Mouse (Mus musculus): ENCODE data around the gene Olfml2b. TPM values are rescaled to one million over a fixed set of nuclear protein-coding genes. Genes with fewer than 3 reads are reported as not detected.
A peak's percentile ranks its signal among the peaks of the same experiment; 100 is the strongest.

Olfml2b gene
- polyA plus RNA-seq, 1 experiment, result 15.0 TPM

DNA sequence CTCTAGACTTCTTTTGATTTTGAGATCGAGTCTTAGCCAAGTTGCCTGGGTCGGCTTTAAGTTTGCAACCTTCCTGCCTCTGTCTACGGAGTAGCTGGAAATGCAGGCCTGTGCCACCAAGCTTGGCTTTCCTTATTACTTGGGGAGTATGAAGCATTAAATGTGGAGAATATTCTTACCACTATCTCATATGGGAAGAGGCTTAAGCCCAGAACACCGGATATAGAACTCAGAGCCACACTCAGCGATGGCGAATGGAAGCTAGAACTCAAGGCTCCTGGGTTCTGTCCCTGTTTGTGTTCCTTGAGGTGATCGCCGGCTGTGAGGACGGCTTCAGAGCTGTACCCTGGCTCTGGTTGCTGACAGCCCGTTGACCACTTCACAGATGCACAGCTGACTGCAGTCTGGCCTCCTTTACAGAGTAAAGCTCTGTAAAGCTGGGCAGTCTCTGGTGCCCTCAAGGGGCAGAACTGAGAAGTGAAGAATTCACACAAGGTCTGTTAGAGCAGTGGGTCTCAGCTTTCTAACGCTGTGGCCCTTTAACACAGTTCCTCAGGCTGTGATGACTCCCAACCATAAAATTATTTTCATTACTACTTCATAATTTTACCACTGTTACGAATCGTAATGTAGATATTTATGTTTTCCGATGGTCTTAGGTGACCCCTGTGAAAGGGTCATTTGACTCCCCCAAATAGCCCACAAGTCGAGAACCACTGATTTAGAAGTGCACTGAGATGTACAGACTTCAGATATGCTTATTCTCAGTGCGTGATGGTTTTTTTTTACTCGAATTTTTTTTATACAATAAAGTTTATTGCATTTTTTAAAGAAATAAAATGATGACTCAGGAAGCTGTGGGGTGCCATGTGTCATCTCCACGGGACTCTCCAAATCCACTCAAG is 31.1 kb upstream of the Olfml2b start:
- TF ChIP-seq USF1 (IDR thresholded peaks at IDR 0.05; ENCODE audit: low read depth) (no peak), FOSL1 (IDR thresholded peaks at IDR 0.05; ENCODE audit: insufficient read depth, low read length, poor library complexity, severe bottlenecking) (no peak), CEBPB (IDR thresholded peaks at IDR 0.05; ENCODE audit: low read depth) (no peak), CTCF (IDR thresholded peaks at IDR 0.05; ENCODE audit: control insufficient read depth, insufficient read depth, insufficient read length) (peak; percentile 38), MYOG (IDR thresholded peaks at IDR 0.05; ENCODE audit: control insufficient read depth, extremely low read depth, insufficient read length) (no peak), MYOD1 (IDR thresholded peaks at IDR 0.05; ENCODE audit: control insufficient read depth, insufficient read length, low read depth) (no peak)

GRCm38 (mm10) chr1:170619686-170620374 is 24.5 kb upstream of the Olfml2b start:
- no peaks in the 10 kb centered on the region for H3K79me2 ChIP-seq (ENCODE audit: control insufficient read depth, insufficient read depth)
- no peaks in the 10 kb centered on the region for H3K79me3 ChIP-seq (ENCODE audit: low read depth)
- no peaks in the 10 kb centered on the region for H3K36me3 ChIP-seq (ENCODE audit: control insufficient read depth, insufficient read depth)
- TF ChIP-seq CEBPB (IDR thresholded peaks at IDR 0.05; ENCODE audit: low read depth) (no peak), USF1 (IDR thresholded peaks at IDR 0.05; ENCODE audit: low read depth) (no peak), MYOD1 (IDR thresholded peaks at IDR 0.05; ENCODE audit: control insufficient read depth, insufficient read length, low read depth) (no peak), MAX (IDR thresholded peaks at IDR 0.05) (no peak), MYOG (IDR thresholded peaks at IDR 0.05; ENCODE audit: control insufficient read depth, extremely low read depth, insufficient read length) (no peak)
- H3ac ChIP-seq (ENCODE audit: control insufficient read depth, insufficient read length, low read depth), result no peak overlapping the region
- H3K4me3 ChIP-seq (ENCODE audit: insufficient read depth, poor library complexity, severe bottlenecking), result no peak overlapping the region
- H3K27me3 ChIP-seq (ENCODE audit: control insufficient read depth, insufficient read depth, insufficient read length), result peaks cover 5% of the 10 kb centered on the region

More for the DNA sequence above, 31.1 kb upstream of the Olfml2b start:
- H3K27me3 ChIP-seq (ENCODE audit: control insufficient read depth, insufficient read depth, insufficient read length), result peaks cover 8% of the 10 kb centered on the region
- H3K79me2 ChIP-seq (ENCODE audit: control insufficient read depth, insufficient read depth), result no peaks in the 10 kb centered on the region
- H3K4me3 ChIP-seq (ENCODE audit: insufficient read depth, poor library complexity, severe bottlenecking), result no peak overlapping the region
- no peak overlapping the region for H3ac ChIP-seq (ENCODE audit: control insufficient read depth, insufficient read length, low read depth)
- no peaks in the 10 kb centered on the region for H3K79me3 ChIP-seq (ENCODE audit: low read depth)
- H3K36me3 ChIP-seq (ENCODE audit: control insufficient read depth, insufficient read depth), result no peaks in the 10 kb centered on the region

GRCm38 (mm10) chr1:170622934-170623333 is 21.4 kb upstream of the Olfml2b start:
- no peak overlapping the region for H3K4me3 ChIP-seq (ENCODE audit: insufficient read depth, poor library complexity, severe bottlenecking)
- TF ChIP-seq MYOD1 (IDR thresholded peaks at IDR 0.05; ENCODE audit: control insufficient read depth, insufficient read length, low read depth), result no peak
- no peak for TF ChIP-seq MYOG (IDR thresholded peaks at IDR 0.05; ENCODE audit: control insufficient read depth, extremely low read depth, insufficient read length)
- no peak for TF ChIP-seq MAX (IDR thresholded peaks at IDR 0.05)
- no peak for TF ChIP-seq CEBPB (IDR thresholded peaks at IDR 0.05; ENCODE audit: low read depth)
- H3ac ChIP-seq (ENCODE audit: control insufficient read depth, insufficient read length, low read depth), result no peak overlapping the region
- H3K36me3 ChIP-seq (ENCODE audit: control insufficient read depth, insufficient read depth), result no peaks in the 10 kb centered on the region
- H3K27me3 ChIP-seq (ENCODE audit: control insufficient read depth, insufficient read depth, insufficient read length), result no peaks in the 10 kb centered on the region
- H3K79me3 ChIP-seq (ENCODE audit: low read depth), result no peaks in the 10 kb centered on the region
- H3K79me2 ChIP-seq (ENCODE audit: control insufficient read depth, insufficient read depth), result no peaks in the 10 kb centered on the region

DNA sequence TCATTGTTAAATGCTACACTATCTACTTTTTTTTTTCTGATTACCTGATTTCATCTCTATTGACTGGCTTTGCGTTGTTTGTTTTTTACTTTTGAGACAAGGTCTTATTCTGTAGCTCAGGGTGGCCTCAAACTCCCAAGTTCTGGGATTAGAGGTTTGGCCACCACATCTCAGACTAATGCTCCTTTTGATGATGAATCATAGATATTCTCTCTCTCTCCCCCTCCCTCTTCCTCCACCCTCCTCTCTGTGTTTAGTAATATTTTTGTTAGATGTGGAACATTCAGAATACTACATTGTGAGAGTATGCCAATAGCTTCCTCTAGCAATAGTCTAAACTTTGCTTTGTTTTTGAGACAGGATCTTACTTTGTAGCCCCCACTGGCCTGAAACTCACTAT is 20.9 kb upstream of the Olfml2b start:
- TF ChIP-seq MYOG (IDR thresholded peaks at IDR 0.05; ENCODE audit: control insufficient read depth, extremely low read depth, insufficient read length) (no peak), CEBPB (IDR thresholded peaks at IDR 0.05; ENCODE audit: low read depth) (no peak), CTCF (IDR thresholded peaks at IDR 0.05; ENCODE audit: control insufficient read depth, insufficient read depth, insufficient read length) (no peak), USF1 (IDR thresholded peaks at IDR 0.05; ENCODE audit: low read depth) (no peak), FOSL1 (IDR thresholded peaks at IDR 0.05; ENCODE audit: insufficient read depth, low read length, poor library complexity, severe bottlenecking) (no peak), MYOD1 (IDR thresholded peaks at IDR 0.05; ENCODE audit: control insufficient read depth, insufficient read length, low read depth) (no peak), MAX (IDR thresholded peaks at IDR 0.05) (no peak)
- no peaks in the 10 kb centered on the region for H3K79me2 ChIP-seq (ENCODE audit: control insufficient read depth, insufficient read depth)
- H3K36me3 ChIP-seq (ENCODE audit: control insufficient read depth, insufficient read depth), result no peaks in the 10 kb centered on the region
- H3K79me3 ChIP-seq (ENCODE audit: low read depth), result no peaks in the 10 kb centered on the region
- H3K4me3 ChIP-seq (ENCODE audit: insufficient read depth, poor library complexity, severe bottlenecking), result no peak overlapping the region
- H3K27me3 ChIP-seq (ENCODE audit: control insufficient read depth, insufficient read depth, insufficient read length), result no peaks in the 10 kb centered on the region
- H3ac ChIP-seq (ENCODE audit: control insufficient read depth, insufficient read length, low read depth), result no peak overlapping the region

- no peak overlapping the region for H3K4me3 ChIP-seq (ENCODE audit: insufficient read depth, poor library complexity, severe bottlenecking)
- no peaks in the 10 kb centered on the region for H3K27me3 ChIP-seq (ENCODE audit: control insufficient read depth, insufficient read depth, insufficient read length)
- no peaks in the 10 kb centered on the region for H3K36me3 ChIP-seq (ENCODE audit: control insufficient read depth, insufficient read depth)
- H3K79me3 ChIP-seq (ENCODE audit: low read depth), result no peaks in the 10 kb centered on the region
- no peak overlapping the region for H3ac ChIP-seq (ENCODE audit: control insufficient read depth, insufficient read length, low read depth)
- H3K79me2 ChIP-seq (ENCODE audit: control insufficient read depth, insufficient read depth), result no peaks in the 10 kb centered on the region
- TF ChIP-seq MYOD1 (IDR thresholded peaks at IDR 0.05; ENCODE audit: control insufficient read depth, insufficient read length, low read depth) (peak; percentile 43), MAX (IDR thresholded peaks at IDR 0.05) (no peak)
Measured at GRCm38 (mm10) chr1:170630489-170630888, 13.8 kb upstream of the Olfml2b start.

GRCm38 (mm10) chr1:170631571-170631970 is 12.8 kb upstream of the Olfml2b start:
- Histone ChIP-seq H3K79me2 (ENCODE audit: control insufficient read depth, insufficient read depth) (no peaks in the 10 kb centered on the region), H3K79me3 (ENCODE audit: low read depth) (no peaks in the 10 kb centered on the region), H3K27me3 (ENCODE audit: control insufficient read depth, insufficient read depth, insufficient read length) (no peaks in the 10 kb centered on the region), H3K4me3 (ENCODE audit: insufficient read depth, poor library complexity, severe bottlenecking) (no peak overlapping the region), H3ac (ENCODE audit: control insufficient read depth, insufficient read length, low read depth) (no peak overlapping the region), H3K36me3 (ENCODE audit: control insufficient read depth, insufficient read depth) (no peaks in the 10 kb centered on the region)
- TF ChIP-seq CTCF (IDR thresholded peaks at IDR 0.05; ENCODE audit: control insufficient read depth, insufficient read depth, insufficient read length) (no peak), CEBPB (IDR thresholded peaks at IDR 0.05; ENCODE audit: low read depth) (no peak), USF1 (IDR thresholded peaks at IDR 0.05; ENCODE audit: low read depth) (no peak)
